Mouse (Mus musculus) neural tube, embryonic 14.5 days (tissue): ENCODE results near the gene Ophn1. TPM values are rescaled to one million over a fixed set of nuclear protein-coding genes. Genes with fewer than 3 reads are reported as not detected.
A peak's percentile ranks its signal among the peaks of the same experiment; 100 is the strongest.

Experiments used
- ATAC-seq: fragments of 200-750 bp; cut with Nextera tagmentation; 2 replicates; pipeline ENCODE4 v1.8.0; 2017; ENCODE audit warnings: low read depth, mild to moderate bottlenecking, moderate TSS enrichment, moderate library complexity
- H3K27ac ChIP-seq: fragments of 300-500 bp; sonication (generic); 2 replicates; pipeline ENCODE4 v1.5.1; 2014; ENCODE audit warnings: low read depth, mild to moderate bottlenecking, control low read depth, low read length, moderate library complexity, mixed read lengths
- H3K27me3 ChIP-seq: fragments of 300-500 bp; sonication (generic); 2 replicates; pipeline ENCODE4 v1.6.1; 2014; ENCODE audit warnings: low read length; ENCODE audit not compliant: control insufficient read depth, insufficient read depth
- H3K36me3 ChIP-seq: fragments of 300-500 bp; sonication (generic); 2 replicates; pipeline ENCODE4 v1.6.1; 2014; ENCODE audit warnings: low read length, mixed read lengths; ENCODE audit not compliant: control insufficient read depth, insufficient read depth
- H3K4me1 ChIP-seq: fragments of 300-500 bp; sonication (generic); 2 replicates; pipeline ENCODE4 v1.6.1; 2014; ENCODE audit warnings: low read length; ENCODE audit not compliant: control insufficient read depth, insufficient read depth
- H3K4me2 ChIP-seq: fragments of 300-500 bp; sonication (generic); 2 replicates; pipeline ENCODE4 v1.6.1; 2014; ENCODE audit warnings: mild to moderate bottlenecking, low read depth, low read length, control low read depth
- H3K4me3 ChIP-seq: fragments of 300-500 bp; sonication (generic); 2 replicates; pipeline ENCODE4 v1.5.1; 2014; ENCODE audit warnings: low read depth, low read length, control low read depth, mixed read lengths
- H3K9ac ChIP-seq: fragments of 300-500 bp; sonication (generic); replicated peaks from 2 replicates; pipeline ENCODE4 v1.6.1; 2014; ENCODE audit warnings: low read depth, mild to moderate bottlenecking, control low read depth, low read length, mixed read lengths
- H3K9me3 ChIP-seq: fragments of 300-500 bp; sonication (generic); 2 replicates; pipeline ENCODE4 v1.6.1; 2016; ENCODE audit warnings: low read length; ENCODE audit not compliant: control insufficient read depth
- WGBS: fragments of 180-500 bp; shearing (Covaris S2); extraction: QIAGEN DNeasy Blood & Tissue Kit; methylation state at CpG from one replicate; pipeline ENCODE4 v1.1.7; 2014; 5-methylcytosine and 5-hydroxymethylcytosine counted together
- polyA plus RNA-seq: library from polyadenylated mRNA; unstranded; fragments of >200 nt; fragmentation: Nextera tagmentation; extraction: Ambion mirVana; gene quantifications from 2 replicates; pipeline ENCODE4 v1.2.1, GENCODE M21; 2014

The Ophn1 gene
- polyA plus RNA-seq, 1 experiment from 2014 or later = 55.0 TPM

- 17% methylated on average over 14 of the region's 14 CpGs for WGBS
- Histone ChIP-seq H3K27me3 (no peaks in the 10 kb centered on the region), H3K9me3 (no peaks in the 10 kb centered on the region)
These were observed 786 bp downstream of the Ophn1 start for GRCm38 (mm10) chrX:98890072-98890405.

GRCm38 (mm10) chrX:98881983-98882382 is 8.8 kb downstream of the Ophn1 start:
- H3K27me3 ChIP-seq = no peaks in the 10 kb centered on the region
- H3K4me2 ChIP-seq = no peak overlapping the region
- no peak overlapping the region for H3K27ac ChIP-seq
- no peaks in the 10 kb centered on the region for H3K9me3 ChIP-seq
- no peaks in the 10 kb centered on the region for H3K36me3 ChIP-seq
- no peaks in the 10 kb centered on the region for H3K4me1 ChIP-seq
- 91% methylated on average over 2 of the region's 2 CpGs for WGBS
- no peak overlapping the region for H3K9ac ChIP-seq
- no peak for ATAC-seq
- no peak overlapping the region for H3K4me3 ChIP-seq

More at GRCm38 (mm10) chrX:98890072-98890405, 786 bp downstream of the Ophn1 start:
- Histone ChIP-seq H3K4me3 (peak overlapping the region; percentile 47), H3K27ac (peak overlapping the region; percentile 84), H3K4me1 (no peaks in the 10 kb centered on the region), H3K36me3 (no peaks in the 10 kb centered on the region), H3K9ac (peak overlapping the region; percentile 63), H3K4me2 (peak overlapping the region; percentile 47)
- ATAC-seq = no peak

GRCm38 (mm10) chrX:98881085-98881484 is 9.7 kb downstream of the Ophn1 start:
- no peak overlapping the region for H3K4me3 ChIP-seq
- no peak overlapping the region for H3K27ac ChIP-seq
- no peak overlapping the region for H3K9ac ChIP-seq
- no peak for ATAC-seq
- H3K9me3 ChIP-seq = no peaks in the 10 kb centered on the region
- H3K4me2 ChIP-seq = no peak overlapping the region
- WGBS = 84% methylated on average over 2 of the region's 2 CpGs
- no peaks in the 10 kb centered on the region for H3K36me3 ChIP-seq
- H3K27me3 ChIP-seq = no peaks in the 10 kb centered on the region
- no peaks in the 10 kb centered on the region for H3K4me1 ChIP-seq

- no peak overlapping the region for H3K27ac ChIP-seq
- no peaks in the 10 kb centered on the region for H3K4me1 ChIP-seq
- H3K9me3 ChIP-seq = no peaks in the 10 kb centered on the region
- H3K9ac ChIP-seq = no peak overlapping the region
- no peaks in the 10 kb centered on the region for H3K36me3 ChIP-seq
- H3K4me2 ChIP-seq = no peak overlapping the region
- H3K27me3 ChIP-seq = no peaks in the 10 kb centered on the region
- WGBS = 93% methylated on average over 6 of the region's 6 CpGs
- ATAC-seq = no peak
- H3K4me3 ChIP-seq = no peak overlapping the region
These were observed 10.5 kb downstream of the Ophn1 start for GRCm38 (mm10) chrX:98880314-98880713.

- no peak overlapping the region for H3K4me2 ChIP-seq
- ATAC-seq = no peak
- H3K4me1 ChIP-seq = no peaks in the 10 kb centered on the region
- H3K27me3 ChIP-seq = no peaks in the 10 kb centered on the region
- no peaks in the 10 kb centered on the region for H3K9me3 ChIP-seq
- H3K4me3 ChIP-seq = no peak overlapping the region
- no peak overlapping the region for H3K9ac ChIP-seq
- 35% methylated on average over 6 of the region's 6 CpGs for WGBS
- no peaks in the 10 kb centered on the region for H3K36me3 ChIP-seq
- H3K27ac ChIP-seq = no peak overlapping the region
These were observed 15.7 kb downstream of the Ophn1 start for GRCm38 (mm10) chrX:98875144-98875543.

GRCm38 (mm10) chrX:98874086-98874485 is 16.7 kb downstream of the Ophn1 start:
- Histone ChIP-seq H3K27me3 (no peaks in the 10 kb centered on the region), H3K4me1 (no peaks in the 10 kb centered on the region), H3K4me2 (no peak overlapping the region), H3K36me3 (no peaks in the 10 kb centered on the region), H3K27ac (no peak overlapping the region), H3K9ac (no peak overlapping the region), H3K9me3 (no peaks in the 10 kb centered on the region), H3K4me3 (no peak overlapping the region)
- 89% methylated on average over 5 of the region's 5 CpGs for WGBS
- no peak for ATAC-seq

GRCm38 (mm10) chrX:98872064-98872463 is 18.8 kb downstream of the Ophn1 start:
- H3K27ac ChIP-seq = no peak overlapping the region
- ATAC-seq = no peak
- 79% methylated on average over 1 of the region's 1 CpGs for WGBS
- no peaks in the 10 kb centered on the region for H3K36me3 ChIP-seq
- H3K4me1 ChIP-seq = no peaks in the 10 kb centered on the region
- no peak overlapping the region for H3K4me3 ChIP-seq
- no peak overlapping the region for H3K9ac ChIP-seq
- H3K4me2 ChIP-seq = no peak overlapping the region
- no peaks in the 10 kb centered on the region for H3K9me3 ChIP-seq
- no peaks in the 10 kb centered on the region for H3K27me3 ChIP-seq

GRCm38 (mm10) chrX:98870541-98870940 is 20.3 kb downstream of the Ophn1 start:
- Histone ChIP-seq H3K27me3 (no peaks in the 10 kb centered on the region), H3K9me3 (no peaks in the 10 kb centered on the region), H3K4me1 (no peaks in the 10 kb centered on the region), H3K4me3 (no peak overlapping the region), H3K4me2 (no peak overlapping the region), H3K36me3 (no peaks in the 10 kb centered on the region), H3K27ac (no peak overlapping the region), H3K9ac (no peak overlapping the region)
- ATAC-seq = no peak
- WGBS = 86% methylated on average over 1 of the region's 1 CpGs

GRCm38 (mm10) chrX:98869735-98870134 is 21.1 kb downstream of the Ophn1 start:
- no peak overlapping the region for H3K4me3 ChIP-seq
- ATAC-seq = no peak
- no peaks in the 10 kb centered on the region for H3K27me3 ChIP-seq
- H3K4me1 ChIP-seq = no peaks in the 10 kb centered on the region
- no peak overlapping the region for H3K27ac ChIP-seq
- H3K9me3 ChIP-seq = no peaks in the 10 kb centered on the region
- WGBS = 79% methylated on average over 2 of the region's 2 CpGs
- no peak overlapping the region for H3K4me2 ChIP-seq
- H3K9ac ChIP-seq = no peak overlapping the region
- no peaks in the 10 kb centered on the region for H3K36me3 ChIP-seq

- 90% methylated on average over 5 of the region's 5 CpGs for WGBS
- H3K4me1 ChIP-seq = no peaks in the 10 kb centered on the region
- no peak overlapping the region for H3K27ac ChIP-seq
- H3K4me3 ChIP-seq = no peak overlapping the region
- H3K9me3 ChIP-seq = no peaks in the 10 kb centered on the region
- H3K9ac ChIP-seq = no peak overlapping the region
- no peak for ATAC-seq
- H3K4me2 ChIP-seq = no peak overlapping the region
- H3K36me3 ChIP-seq = no peaks in the 10 kb centered on the region
- no peaks in the 10 kb centered on the region for H3K27me3 ChIP-seq
These were observed 21.7 kb downstream of the Ophn1 start for GRCm38 (mm10) chrX:98869165-98869564.
